Mouse (Mus musculus): ENCODE measurements around the gene Vamp2.
"Not testable (repeated sequence)": the region's sequence is repeated elsewhere in the genome, so short reads cannot be mapped to it uniquely, and the experiment has no call there.

Vamp2 gene

DNA sequence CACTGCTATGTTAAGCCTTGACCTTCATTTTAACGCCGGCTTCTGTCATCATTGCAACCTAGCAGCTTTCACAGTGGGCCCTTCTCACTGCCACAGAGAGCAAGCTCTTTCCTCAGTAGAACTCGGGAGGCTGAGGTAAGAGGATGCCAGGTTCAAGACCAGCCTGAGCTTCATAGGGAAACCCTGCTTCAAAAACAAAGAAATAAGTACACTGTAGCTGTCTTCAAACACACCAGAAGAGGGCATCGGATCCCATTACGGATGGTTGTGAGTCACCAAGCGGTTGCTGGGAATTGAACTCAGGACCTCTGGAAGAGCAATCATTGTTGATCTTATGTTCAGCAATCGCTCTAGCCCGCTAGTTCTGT, 7.5 kb upstream of the Vamp2 start:
- DNase-seq (ENCODE audit: low spot score), result no peak

DNA sequence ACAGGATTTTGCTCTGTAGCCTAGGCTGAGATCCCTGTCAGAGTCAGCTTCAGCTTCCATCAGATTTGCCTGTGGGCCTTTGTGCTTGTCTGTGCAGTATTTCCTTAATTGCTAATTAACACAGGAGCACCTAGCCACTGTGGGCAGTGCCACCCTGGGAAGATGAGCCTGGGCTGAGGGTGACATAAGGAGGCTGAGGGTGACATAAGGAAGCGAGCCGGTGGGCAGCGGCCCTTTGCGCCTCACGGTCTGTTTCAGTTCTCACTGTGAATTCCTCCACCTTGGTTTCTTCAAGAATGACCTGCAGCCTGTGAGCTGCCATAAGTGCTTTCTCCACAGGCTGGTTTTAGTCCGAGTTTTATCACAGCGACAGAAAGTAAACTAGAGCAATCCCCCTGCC, 6.7 kb upstream of the Vamp2 start:
- no peak for DNase-seq (ENCODE audit: low spot score)

DNA sequence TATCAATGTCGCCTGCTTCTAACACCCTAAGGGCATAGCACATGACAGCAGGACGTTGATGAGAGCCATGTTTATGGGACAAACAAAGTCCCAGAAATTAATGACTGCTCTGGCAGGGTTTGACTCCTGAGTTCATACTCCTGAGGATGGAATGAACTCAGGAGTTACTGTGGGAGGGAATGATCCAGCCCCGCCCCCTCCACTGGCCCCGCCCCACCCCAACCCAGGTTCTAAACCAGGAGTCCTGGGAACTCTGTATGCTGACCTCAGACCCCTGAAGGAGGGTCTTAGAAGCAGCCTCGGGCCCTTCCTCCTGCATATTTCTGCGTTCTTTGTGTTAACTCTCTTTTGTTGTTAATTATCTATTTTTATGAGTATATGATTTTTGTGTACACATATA, 2.7 kb upstream of the Vamp2 start:
- no peak for DNase-seq (ENCODE audit: low spot score)

DNA sequence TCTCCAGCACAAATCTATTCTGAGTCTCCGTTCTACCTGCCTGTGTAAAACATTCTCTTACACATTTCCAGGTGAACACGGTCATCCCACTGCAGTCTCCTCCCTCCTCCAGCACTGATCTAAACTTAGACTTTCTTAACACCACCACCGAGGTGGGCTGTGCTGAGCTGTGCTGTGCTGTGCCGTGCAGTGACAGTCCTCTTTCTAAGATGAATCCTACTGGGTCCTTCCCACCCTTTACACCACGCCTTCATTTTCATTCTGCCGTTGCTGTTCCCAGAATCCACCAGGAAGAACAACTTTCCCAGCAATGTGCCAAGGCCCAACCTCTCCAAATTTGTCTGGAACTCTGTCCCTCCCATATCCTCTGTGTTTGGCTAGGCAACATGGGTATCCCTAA, 1.9 kb upstream of the Vamp2 start:
- no peak for DNase-seq (ENCODE audit: low spot score)

DNA sequence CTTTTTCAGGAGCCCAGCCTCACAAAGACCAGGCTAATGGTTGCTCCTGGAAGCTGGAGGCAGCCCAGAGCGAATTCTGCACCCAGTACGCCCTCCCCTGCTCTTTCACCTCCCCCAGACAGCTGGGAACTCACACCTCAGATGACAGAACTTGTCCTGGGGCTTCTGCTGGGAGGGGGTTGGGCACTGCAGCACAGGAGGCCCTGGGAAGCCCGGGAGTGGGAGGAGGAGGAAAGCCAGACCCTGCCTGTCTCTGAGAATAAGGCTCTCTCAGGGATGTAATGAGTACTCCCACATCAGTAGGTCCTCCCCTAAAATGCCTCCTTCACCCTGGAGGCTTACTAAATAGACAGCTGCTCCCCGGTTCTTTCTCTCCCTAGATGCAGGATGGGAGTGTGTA, 1.2 kb upstream of the Vamp2 start:
- DNase-seq (ENCODE audit: low spot score), result no peak

DNA sequence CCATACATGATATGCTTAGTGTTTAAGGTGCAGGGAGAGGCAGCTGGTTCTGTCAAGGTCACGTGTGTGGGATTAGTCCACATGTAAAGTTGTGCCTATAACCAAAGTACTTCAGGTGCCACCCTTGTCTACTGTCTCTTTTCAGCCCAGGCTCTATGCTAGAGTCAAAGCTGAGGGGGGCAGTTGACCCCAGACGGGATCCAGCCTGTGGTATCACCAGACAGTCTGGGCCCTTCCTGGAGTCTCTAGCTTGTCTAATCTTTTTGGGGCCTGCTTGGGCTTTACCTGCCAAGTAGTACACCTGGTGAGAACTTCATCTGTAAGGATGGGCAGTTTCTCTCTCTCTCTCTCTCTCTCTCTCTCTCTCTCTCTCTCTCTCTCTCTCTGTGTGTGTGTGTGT, 693 bp upstream of the Vamp2 start:
- DNase-seq (ENCODE audit: low spot score), result no peak

DNA sequence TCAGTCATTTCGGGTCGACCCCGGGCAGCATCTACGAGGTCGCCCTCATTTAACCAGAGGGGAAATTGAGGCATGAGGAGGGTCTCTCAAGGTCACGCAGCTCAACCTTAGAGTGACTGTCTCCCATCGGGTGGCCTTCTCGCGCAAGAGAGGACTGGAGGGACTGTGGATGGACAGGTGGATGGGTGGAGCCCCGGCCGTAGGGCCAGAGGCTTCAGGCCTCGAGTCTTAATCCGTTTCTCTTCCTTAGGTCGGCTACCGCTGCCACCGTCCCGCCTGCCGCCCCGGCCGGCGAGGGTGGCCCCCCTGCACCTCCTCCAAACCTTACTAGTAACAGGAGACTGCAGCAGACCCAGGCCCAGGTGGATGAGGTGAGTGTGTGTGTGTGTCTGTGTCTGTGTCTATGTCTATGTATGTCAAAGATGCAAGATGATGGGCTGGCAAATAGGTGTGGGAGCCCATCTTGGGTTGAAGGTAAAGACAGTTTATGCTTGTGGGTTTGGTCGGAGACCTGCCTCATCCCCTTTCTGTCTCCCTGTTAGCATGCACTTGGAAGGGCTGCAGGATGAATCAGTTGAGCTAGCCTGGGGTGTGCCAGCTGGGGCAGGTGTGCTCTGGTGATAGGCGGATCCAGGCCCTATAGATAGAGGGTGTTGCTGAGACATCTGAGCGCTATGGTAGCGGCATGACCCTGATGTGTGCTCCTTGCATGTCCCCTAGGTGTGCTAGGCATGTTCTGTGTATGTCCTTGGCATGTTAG, 746 bp downstream of the Vamp2 start:
- DNase-seq (ENCODE audit: low spot score), result no peak

DNA sequence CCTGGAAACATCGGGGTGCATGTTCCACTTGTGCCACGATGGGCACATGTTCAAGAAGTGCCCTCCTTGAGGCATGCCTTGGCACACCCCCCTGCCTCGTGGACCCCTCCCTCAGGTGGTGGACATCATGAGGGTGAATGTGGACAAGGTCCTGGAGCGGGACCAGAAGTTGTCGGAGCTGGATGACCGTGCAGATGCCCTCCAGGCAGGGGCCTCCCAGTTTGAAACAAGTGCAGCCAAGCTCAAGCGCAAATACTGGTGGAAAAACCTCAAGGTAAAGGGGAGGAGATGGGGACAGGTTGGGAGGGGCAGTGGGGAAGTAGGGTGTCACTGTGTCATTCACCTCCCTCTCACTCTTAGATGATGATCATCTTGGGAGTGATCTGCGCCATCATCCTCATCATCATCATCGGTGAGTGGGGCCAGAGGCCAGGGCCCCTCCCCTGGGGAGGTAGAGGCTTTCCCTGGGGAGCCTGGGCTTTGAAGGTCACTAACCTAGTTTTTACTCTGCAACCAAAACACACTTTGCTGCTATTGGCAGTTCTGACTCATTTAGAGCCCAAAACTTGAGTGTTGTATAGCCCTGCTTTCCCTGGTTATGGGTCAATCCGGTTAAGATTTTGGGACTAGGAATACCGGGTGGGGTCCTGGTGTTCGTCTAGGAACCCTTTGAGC, 1.5 kb downstream of the Vamp2 start:
- no peak for DNase-seq (ENCODE audit: low spot score)

DNA sequence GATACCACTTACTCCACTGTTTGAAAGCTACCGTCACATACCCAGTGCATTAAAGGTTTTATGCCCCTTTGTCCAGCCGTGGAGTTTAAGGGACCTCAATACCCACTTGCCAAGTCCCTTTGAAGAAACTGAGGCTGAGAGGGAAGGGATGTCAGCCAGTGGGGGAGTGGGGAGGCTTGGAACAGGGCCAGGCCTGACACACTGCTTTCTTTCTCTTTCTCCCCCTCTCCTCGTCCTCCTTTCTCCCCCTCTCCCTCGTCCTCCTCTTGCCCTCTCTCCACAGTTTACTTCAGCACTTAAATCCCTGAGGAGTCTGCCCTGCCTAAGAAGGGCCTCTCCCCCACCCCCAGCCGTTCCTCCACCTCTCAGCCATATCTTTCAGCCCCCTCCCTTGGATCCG, 2.1 kb downstream of the Vamp2 start:
- no peak for DNase-seq (ENCODE audit: low spot score)

DNA sequence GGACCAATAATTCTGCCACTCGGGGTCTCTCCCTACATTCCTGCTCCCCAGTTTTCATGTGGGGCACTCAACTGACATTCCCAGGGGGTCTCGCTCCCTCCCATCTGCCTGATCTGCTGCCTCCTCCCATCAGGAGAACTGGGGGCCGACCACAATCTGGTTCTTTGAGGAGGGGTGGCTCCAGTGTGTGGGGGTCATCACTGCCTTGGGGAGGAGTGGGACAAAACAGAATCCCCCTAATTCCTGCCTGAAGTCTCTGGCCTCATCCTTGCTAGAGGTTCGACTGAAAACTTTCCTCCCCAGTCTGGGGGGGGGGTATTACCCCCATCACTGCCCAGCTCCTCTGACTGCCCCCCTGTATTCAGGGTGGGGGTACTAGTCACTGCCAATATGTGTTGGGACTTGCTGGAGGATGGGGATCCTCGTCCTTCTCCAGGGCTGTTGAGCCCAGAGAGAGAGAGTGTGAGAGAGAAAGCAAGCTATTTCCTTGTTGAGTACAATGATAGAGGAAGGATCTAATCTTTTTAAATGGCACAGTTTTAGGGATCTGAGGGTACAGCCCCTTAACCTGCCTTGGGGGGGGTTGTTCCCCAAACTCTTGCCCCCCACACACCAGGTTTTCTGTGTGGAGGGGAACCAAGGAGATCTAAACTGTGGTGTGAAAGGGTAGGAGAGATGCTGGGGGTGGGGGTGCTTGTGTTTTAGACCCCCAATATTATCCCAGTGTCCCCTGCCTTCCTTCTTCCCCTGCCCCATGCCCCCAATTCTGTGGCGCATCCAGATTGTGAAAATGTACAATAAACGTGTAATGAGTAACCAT, 3.5 kb downstream of the Vamp2 start:
- DNase-seq (ENCODE audit: low spot score), result no peak

DNA sequence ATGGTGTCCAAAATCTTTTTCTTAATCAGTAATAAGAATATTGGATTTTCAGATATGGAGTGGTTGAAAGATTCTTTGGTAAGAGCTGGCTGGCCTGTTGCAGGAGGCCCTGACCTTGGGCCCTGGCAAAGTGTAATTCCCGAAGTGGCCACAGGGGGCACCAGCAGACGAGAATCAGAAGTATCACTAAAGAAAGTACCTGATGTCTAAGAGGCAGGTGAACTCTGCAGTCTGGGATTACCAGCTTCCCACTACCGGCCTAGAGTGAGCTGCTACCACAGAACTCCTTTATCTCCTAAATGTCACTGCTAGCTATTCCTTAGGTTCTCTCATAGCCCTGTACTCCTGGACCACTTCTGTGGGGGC, 4.1 kb downstream of the Vamp2 start:
- DNase-seq (ENCODE audit: low spot score), result peak; percentile 82

DNA sequence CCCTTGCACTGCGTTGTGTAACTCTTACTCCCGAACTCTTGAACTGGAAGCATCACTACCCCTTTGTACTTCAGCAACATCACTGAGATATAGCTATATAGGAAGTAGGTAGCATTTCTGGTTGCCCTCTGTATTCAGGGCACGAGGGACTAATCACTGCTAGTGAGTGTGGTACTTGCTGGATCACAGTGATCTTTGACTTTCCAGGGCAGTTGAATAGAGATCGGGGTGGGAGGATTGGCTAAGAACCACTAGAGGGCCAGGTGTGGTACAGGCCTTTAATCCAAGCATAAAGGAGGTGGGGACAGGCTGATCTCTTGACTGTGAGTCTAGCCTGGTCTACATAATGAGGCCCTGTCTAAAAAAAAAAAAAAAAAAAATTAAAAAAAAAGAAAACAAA, 4.6 kb downstream of the Vamp2 start:
- DNase-seq (ENCODE audit: low spot score), result no peak

DNA sequence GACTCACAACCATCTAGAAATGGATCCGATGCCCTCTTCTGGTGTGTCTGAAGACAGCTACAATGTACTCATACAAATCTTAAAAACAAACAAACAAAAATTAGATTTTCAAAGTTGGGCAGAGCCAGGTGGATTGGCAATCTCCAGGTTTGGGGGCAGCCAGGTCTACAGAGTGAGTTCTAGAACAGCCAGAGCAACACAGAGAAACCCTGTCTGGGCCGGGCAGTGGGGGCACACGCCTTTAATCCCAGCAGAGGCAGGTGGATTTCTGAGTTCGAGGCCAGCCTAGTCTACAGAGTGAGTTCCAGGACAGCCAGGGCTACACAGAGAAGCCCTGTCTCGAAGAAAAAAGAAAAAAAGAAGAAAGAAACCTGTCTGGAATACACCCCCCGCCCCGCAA, 5.6 kb downstream of the Vamp2 start:
- DNase-seq (ENCODE audit: low spot score), result not testable (repeated sequence)

DNA sequence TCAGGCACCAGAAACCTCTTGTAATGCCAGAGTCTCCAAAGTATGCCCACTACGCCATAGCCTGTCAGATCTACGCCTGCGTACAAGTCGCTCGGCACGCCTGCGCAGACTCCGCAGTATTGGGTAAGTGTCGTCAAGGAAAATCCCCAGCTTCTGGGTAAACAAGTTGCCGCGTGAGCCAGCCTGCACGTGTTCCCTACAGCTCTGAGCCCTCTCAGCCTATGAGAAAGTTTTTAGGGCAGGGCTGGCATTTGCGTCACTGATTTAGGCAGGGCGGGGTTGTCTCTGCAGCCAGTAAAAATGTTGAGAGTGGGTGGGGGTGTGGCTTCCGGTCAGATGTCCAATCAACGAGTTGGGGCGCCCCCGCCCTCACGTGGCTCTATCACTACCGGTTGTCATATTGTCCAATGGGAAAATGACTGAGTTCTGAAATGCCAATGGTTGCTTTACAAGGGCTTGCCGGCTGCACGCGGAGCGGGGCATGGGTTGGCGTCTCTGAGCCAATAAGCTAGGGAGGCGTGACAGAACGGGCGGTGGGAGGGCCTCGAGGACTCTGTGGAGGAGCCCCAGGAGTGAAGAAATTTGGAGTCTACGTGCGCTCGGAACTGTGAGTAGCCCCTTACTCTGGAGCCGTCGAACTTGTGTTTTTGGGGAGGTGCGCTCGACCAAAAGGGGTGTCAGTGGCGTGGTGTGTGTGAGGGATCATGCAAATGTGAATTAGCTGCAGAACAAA, 6.6 kb downstream of the Vamp2 start, which contains the start of gene Per1:
TSS of gene Per1 (plus strand) at position 521 of the 733 bp plus-strand sequence.
- DNase-seq (ENCODE audit: low spot score), result peak; percentile 100

DNA sequence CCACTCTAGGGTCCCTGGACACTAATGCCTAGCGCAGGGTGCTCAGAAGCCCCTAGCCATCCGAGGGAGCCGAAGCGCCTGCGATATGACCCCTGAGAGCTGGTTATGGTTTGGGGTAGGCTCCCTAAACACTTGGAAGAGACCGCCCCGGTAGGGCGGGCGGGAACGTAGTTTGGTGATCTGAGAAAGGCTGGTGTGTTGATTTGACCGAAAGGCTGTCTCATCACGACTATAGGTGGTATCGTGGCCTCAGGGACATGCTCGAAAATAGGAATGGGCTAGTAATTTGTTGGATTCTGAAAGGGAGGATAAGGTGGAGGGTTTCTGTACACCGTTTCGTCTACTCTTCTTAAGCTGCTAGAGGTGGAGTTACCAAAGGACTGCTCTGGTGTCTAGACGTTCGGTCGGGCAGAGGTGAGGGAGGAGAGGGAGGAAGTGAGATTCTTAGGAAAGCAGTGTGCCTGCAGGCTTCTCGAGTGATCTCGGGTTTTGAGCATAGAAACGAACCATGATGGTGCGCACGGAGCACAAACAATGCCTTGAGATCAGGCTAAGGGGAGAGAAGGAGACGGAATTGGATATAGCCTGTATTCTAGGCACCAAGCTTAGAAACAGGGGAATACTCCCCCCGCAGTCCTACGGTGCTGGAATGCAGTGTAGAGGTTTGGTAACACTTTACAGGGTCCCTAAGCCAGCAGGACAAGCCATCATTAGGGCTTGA, 7.4 kb downstream of the Vamp2 start:
- no peak for DNase-seq (ENCODE audit: low spot score)

DNA sequence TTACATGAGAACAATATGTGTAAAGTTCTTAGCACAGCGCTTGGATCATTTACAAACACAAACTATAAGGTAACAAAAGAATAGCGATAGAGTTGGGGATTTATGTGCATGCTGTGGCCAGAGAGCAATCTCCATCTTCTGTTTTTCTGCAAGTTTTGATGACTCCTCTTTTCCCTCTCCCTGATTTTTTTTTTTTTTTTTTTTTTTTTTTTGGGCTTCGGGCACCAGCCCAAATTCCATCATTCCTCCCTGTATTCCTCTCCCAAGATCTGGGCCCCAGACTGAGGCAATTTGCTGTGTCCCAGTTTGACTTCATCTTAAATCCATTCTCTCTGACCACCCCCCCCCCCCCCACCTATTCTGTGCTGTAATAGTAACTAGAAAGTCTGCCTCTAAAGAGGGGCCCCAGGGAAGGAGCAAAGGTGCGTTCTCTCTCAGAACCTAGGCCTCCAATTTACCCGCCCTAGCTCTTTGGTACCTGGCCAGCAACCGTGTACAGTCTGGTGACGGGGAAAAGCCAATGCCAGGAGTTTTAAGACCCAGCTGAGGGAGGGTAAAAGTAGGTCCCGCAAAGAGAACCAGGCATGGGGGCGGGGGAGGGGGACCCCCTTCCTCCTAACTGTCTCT, 8.2 kb downstream of the Vamp2 start:
- DNase-seq (ENCODE audit: low spot score), result no peak

DNA sequence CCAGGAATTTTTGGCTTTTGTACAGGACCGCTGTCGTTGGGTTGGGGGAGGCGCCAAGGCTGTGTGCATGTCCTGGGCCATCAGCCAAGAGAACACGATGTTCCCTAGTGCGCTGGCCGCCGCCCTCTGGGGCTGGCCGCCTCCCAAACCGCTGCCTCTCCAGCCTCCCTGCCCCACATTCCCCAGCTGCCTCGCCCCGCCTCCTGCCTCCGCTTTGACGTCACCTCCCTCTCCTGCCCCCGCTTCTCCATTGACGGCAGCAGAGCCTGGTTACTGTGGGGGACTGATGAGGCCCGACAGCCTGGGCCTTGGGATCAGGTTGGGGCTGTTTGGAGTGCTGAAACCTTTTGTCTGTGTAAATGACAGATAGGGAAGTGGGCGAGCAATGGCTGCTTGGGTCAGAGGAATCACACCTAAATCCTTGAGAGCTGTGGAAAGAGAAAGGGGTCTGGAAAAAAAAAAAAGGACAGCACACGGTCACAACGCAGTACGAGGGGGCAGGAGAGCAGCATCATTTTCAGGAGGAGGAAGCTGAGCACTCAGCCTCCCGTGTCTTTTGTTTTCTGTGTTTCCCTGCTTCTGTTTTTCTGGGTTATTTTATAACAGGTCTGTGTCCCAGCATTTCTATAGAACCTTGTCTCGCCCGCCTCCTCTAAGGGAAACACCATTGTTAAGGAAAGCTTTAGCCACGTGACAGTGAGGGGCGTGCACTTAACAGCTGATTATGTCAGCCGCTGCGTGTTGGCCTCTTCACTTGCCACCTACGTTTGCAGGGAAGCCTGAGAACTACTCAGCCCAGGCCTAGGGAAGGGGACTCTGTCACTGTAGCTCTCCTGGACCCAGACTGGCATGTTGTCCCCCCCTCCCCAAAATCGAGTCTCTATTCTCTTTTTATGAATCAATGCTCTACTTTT, 9.0 kb downstream of the Vamp2 start:
- peak; percentile 94 for DNase-seq (ENCODE audit: low spot score)

DNA sequence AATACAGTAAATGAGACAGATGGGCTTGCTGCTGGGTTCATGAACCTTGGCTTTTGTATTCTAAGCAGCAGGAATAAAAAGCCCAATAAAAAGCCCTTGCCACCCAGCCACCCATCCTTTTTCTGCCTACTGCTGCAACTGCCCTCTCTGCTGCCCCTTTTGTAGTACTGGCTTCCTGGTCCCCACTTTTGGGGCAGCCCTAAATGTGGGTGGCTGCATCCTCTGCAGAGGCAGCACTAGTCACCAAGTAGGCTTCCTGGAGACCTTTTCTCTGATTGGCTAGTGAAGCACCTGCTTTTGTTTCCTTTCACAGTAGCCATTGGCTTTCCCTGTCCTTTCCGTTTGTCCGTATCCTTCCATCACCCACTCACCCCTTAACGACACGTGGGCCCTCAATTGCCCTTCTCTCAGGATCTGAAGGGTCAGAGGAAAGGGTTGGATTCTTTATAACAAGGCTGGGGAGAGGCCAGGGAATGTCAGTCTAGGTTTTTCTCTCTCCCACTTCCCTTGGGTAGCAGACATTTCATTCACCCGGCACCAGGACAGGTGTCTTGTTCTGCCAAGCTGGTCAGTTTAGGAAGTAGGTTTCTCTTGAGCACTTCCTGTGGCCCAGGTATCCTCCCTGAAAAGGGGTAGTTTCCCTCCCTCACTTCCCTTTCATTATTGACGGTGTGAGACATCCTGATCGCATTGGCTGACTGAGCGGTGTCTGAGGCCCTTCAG, 9.9 kb downstream of the Vamp2 start:
- DNase-seq (ENCODE audit: low spot score), result no peak

DNA sequence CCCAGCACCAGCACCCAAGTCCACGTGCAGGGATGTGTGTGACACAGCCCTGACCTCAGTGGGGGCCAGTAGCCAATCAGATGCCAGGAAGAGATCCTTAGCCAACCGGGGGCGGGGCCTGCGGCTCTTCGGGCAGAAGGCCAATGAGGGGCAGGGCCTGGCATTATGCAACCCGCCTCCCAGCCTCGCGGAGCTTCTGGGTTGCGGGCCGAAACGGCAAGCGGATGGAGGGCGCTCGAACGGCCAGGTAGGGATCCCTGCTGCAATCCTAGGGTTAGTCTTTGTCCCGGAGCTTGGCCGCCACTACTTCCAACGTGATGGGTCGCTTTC, 10.4 kb downstream of the Vamp2 start:
- DNase-seq (ENCODE audit: low spot score), result peak; percentile 94

Data from layer of hippocampus, adult 9-10 months (tissue).